Mouse (Mus musculus) B cell, adult 67 days (primary cell): ENCODE measurements around the gene Irak2. TPM values are rescaled to one million over a fixed set of nuclear protein-coding genes. Genes with fewer than 3 reads are reported as not detected.

Experiments used
- total RNA-seq, 2 experiments: library from RNA; stranded (reverse); gene quantifications; 4 replicates each; pipeline ENCODE4 v1.2.4; 2023

Irak2 gene
- 100 to 1,000 TPM; 172 to 175 TPM for total RNA-seq

DNA sequence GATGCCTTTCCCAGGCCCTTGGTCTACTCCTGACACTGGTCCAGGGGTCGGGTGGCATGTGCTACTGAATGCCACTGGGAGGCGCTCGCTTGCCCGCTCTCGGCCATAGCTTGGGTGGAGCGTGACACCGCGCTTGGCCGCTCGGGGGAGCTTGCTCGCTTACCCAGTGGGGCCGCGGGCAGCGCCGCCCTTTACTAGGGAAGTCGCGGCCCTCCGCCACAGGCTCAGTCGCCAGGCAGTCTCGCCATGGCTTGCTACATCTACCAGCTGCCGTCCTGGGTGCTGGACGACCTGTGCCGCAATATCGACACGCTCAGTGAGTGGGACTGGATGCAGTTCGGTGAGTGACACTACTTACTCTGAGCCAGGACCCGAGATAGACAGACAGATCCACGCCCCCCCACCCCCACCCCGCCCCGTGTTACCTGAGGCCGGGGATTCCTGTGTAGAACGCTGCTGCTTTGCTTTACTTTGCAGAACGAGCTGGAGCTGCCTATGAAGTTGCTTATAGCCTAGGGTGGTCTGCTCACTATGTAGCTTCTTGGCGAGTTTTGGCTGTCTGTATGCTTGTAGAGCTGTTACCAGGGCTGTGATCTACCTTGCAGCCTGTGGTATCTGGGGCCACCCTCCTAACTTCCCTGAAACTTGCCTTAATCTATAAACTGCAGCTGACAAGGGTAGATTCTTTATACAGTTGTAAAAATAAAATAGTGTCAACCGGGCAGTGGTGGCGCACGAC, at the start of gene Irak2:
Irak2 (plus strand) TSS at position 166 of the 739 bp plus-strand sequence.

DNA sequence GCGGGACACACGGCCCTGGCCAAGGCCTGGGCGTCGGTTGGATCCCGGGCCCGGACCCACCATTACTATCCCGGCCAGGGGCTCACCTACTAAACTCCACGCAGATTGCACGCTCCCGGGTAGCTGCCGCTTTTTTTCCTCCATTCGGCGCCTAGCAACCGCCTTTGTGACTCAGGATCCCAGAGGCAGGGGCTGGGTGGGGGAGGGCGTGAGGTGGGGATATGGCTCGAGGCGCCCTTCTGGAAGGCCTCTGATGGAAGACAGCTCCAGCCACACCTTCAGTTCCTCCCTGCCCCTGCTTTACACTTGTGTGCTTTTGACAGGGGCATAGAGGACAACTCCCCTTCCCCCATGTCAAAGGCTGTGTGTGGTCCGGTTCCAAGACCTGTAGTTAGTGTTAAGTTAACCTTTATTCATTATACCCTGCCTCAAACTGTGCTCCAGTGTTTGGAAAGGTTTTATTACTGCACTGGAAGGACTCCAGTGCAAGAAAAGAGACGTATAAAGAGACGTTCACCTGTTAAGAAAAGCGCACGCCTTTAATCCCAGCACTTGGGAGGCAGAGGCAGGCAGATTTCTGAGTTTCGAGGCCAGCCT, 37.6 kb upstream of the Irak2 start, which contains the start of gene Fancd2os:
Fancd2os (minus strand) TSS at position 173 of the 597 bp plus-strand sequence.

DNA sequence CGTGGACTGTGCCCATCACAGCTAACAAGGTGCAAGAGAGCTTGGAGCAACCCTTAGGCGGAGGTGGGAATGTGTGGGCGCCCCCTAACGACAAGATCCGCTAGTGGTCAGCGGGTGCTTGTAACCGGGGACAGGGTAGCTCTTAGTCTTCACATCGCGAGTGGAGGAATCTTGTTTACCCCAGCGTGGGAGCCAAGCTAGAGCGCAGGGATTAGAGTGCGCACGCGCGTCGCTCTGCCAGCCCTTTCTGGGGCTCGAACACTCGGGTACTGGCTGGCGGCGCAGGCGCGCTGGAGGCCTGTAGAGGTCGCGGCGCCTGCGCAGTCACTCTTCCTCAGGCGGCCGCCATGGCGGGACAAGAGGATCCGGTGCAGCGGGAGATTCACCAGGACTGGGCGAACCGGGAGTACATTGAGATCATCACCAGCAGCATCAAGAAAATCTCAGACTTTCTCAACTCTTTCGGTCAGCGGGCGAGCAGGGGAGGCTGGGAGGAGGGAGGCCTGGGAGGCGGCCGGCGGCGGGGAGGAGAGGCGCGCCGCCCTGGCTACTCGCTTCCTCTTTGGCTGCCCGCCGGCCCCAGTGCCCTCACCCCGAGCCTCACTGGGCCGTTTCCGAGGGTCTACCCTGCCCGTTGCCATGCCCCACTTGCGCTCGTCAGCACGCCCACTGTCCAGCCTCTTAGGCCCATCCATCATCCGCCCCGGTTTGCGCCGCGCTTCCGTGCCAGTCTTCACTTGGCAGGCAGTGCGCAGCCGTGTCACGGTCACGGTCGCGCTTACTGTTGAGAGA, 33.6 kb upstream of the Irak2 start, which contains the start of gene Brk1:
Brk1 (plus strand) TSS at position 341 of the 792 bp plus-strand sequence.

DNA sequence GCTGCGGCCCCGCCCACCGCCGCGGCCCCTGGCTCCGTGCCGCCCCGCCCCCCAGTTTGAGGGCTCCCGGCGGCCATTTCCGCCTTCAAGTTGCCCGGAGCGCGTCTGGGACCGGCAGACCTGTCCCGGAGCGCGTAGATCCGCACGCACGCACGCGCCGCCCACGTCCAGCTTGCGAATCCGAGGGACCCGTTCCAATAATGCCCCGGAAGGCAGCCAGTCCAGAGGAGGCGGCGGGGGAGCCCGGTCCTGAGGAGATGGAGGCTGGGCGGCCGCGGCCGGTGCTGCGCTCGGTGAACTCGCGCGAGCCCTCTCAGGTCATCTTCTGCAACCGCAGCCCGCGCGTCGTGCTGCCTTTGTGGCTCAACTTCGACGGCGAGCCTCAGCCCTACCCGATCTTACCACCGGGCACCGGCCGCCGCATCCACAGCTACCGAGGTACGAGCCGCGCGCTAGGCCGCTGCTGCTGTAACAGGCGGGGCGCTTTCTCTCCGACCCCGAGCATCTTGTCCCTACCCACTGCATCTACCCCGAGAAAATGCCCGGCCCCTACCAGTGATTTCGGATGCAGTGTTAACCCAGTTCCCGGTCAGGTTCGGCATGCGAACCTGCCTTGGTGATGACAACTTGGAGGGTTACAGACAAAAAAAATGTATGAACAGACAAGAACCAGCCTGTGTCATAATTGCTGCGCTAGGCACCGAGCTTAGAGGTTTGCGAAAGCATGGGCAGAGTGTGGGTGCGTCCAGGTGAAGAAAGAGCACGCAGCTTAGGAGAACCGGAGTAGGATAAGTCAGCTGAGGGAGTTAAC, 14.1 kb upstream of the Irak2 start, which contains the start of gene Vhl:
Vhl (plus strand) TSS at position 19 of the 811 bp plus-strand sequence.

DNA sequence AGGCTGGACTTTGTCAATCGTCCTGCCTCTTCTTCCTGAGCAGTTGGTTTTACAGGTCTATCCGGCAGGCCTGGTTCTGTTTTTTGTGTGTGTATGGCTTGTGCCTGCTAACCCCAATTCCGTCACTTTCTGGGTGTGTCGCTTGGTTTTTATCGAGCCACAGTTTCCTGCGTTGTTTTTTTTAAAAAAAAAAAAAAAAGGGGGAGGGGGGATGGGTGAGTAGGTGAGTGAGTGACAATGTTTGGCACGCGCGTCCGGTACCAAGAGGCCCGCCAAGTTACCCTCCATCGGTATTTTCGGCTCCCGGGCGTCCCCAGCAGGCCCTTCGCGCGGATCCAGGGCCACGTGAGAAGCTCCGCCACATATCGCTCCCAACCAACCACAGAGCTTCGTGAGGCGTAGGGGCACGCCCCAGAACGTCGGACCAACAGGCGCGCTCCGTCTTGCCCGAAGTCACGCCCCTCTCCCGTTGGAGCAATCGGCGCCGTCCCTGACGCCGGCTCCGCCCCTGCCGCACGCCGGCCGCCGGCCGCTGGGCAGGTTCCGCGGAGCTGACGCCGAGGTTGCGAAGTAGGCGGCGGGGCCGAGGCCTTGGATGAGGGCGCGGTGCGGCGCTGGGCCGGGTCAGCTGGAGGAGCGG, 58.4 kb downstream of the Irak2 start, which contains the start of gene Tatdn2:
Tatdn2 (plus strand) TSS at position 469 of the 640 bp plus-strand sequence.

DNA sequence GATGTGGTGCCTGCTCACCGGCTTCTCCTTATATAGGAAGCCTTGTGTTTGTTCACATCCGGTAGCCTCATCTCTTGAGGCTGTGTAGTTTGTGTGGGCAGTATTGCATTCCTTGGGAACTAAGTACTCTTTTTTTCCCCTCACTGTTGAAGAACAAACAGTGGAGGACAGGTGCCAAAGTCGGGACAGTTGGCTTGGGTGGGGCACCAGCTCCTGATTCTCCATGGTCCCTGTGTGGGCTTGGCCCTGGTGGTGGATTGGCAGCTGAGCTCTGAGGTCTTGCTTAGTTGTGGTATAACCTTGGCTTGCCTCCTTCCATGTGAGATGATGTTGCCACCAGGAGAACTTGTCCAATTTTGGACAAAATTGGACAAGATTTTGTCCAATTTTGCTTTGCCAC, 81.6 kb downstream of the Irak2 start, which contains the start of gene Ghrl:
Ghrl (minus strand) TSS at position 3 of the 400 bp plus-strand sequence.

DNA sequence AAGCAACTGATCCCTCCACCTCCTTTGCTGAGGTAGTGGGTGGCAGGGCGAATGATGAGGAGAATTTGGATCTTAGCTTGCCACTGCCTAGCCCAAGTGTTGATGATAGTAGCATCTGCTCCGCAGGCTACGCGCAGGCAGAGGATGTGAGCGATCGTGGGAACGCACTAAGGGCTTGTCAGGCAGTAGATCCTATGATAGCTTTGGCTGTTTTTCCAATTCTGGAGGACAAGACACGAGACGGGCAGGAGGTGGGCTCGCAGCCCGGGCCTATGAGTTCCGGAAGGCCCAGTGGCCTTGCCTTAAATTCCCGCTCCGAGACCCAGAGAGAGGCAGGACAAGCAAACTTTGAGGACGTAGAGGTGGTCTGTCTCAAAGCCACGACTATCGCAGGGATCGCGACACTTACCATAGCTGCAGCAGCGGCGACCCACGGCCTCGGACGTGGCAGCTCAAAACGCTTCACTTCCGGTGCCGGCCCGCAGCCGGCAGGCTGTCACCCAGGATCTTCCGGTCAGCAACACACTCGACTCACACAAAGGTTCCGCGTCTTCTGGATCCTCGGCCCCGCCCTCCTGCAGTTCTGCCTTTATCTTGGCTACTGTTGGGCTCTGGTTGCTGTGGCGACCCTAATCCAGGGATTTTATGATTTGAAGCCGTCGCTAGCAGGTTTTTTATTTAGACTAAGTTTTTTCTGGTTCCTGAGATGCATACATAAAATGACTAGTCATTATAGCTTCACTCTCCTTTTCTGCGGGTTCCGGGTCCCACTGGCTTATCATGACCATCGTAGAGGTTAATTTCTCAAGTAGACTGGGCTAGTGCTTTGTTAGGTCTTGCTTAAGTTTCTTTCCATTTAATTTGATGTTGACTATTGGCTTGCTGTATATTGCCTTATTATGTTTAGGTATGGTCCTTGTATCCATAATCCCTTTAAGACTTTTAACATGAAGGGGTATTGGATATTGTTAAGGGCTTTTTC, 102.3 kb downstream of the Irak2 start, which contains the start of gene Sec13:
Sec13 (minus strand) TSS at position 508 of the 982 bp plus-strand sequence.

Other genes starting within 250 kb of the Irak2 start
- 10 to 100 TPM; 44.8 to 59.3 TPM for gene Ttll3, start 249.2 kb upstream of the Irak2 start, total RNA-seq
- 10 to 100 TPM; 15.3 to 17.0 TPM for gene Rpusd3, start 219.1 kb upstream of the Irak2 start, total RNA-seq
- not detected for gene Cidec, start 202.7 kb upstream of the Irak2 start, total RNA-seq
- gene Jagn1, start 195.9 kb upstream of the Irak2 start, total RNA-seq: 10 to 100 TPM; 18.3 to 23.0 TPM
- not detected for gene Il17re, start 180.0 kb upstream of the Irak2 start, total RNA-seq
- under 1 TPM in 1 of 2 experiments, not detected in 1; 0.42 TPM for gene Il17rc, start 167.0 kb upstream of the Irak2 start, total RNA-seq
- gene Creld1, start 155.2 kb upstream of the Irak2 start, total RNA-seq: 10 to 100 TPM; 19.6 to 20.8 TPM
- gene Prrt3, start 136.5 kb upstream of the Irak2 start, total RNA-seq: under 1 TPM; 0.32 to 0.47 TPM
- 10 to 100 TPM; 76.8 to 77.6 TPM for gene Emc3, start 106.8 kb upstream of the Irak2 start, total RNA-seq
- gene Fancd2, start 106.8 kb upstream of the Irak2 start, total RNA-seq: 1 to 10 TPM in 1 of 2 experiments, under 1 TPM in 1; 0.80 to 1.7 TPM
- gene Fancd2os, start 37.8 kb upstream of the Irak2 start, total RNA-seq: not detected
- gene Brk1, start 33.7 kb upstream of the Irak2 start, total RNA-seq: 100 to 1,000 TPM; 117 to 135 TPM
- gene Vhl, start 14.5 kb upstream of the Irak2 start, total RNA-seq: 10 to 100 TPM; 27.2 to 34.6 TPM
- gene Tatdn2, start 58.6 kb downstream of the Irak2 start, total RNA-seq: 100 to 1,000 TPM; 170 to 189 TPM
- gene Ghrl, start 81.4 kb downstream of the Irak2 start, total RNA-seq: 1 to 10 TPM; 1.9 to 4.0 TPM
- gene Sec13, start 102.3 kb downstream of the Irak2 start, total RNA-seq: 100 to 1,000 TPM in 1 of 2 experiments, 10 to 100 TPM in 1; 96.2 to 106 TPM